8 mouse cellular contexts compared by ENCODE assay signal in the genomic region with DNA sequence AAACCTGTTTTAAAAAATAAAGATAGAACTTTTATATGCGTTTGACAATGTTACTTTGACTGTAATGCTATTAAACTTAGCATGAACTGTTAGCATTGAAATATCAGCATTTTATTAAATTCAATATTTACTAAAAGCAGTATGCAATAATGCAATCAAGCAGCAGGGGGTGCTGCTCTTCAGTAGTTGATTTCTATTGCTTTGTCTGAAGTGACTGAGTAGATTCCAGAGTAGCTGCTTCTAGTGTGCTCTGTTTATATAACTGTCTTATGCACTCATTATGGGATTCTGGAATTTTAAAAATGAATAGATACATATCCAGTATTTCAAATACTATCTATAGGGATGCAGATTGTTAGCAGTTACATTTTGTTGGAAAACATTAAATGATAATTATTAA.
A peak's percentile ranks its signal among the peaks of the same experiment; 100 is the strongest.
DNase-seq lines count a peak whose midpoint lies in the region; ATAC-seq lines count a peak whose summit lies in the region.

No protein-coding gene starts in this region.

- H3K9ac ChIP-seq in heart, embryonic 12.5 days = no peak overlapping the region

- no peak overlapping the region for H3K27ac ChIP-seq in heart, embryonic 12.5 days (ENCODE audit: poor library complexity, severe bottlenecking)

- intact Hi-C loops in left cerebral cortex, postnatal 25 days (cut with DNase I) = loop anchor here (5.0 kb wide), 2 partner anchors 634 to 829 kb away; a partner anchor contains a TSS

- no peak for ATAC-seq in heart, embryonic 12.5 days (ENCODE audit: insufficient number of reproducible peaks, low FRiP score)
- ATAC-seq in inflammation-experienced regulatory T-cells, adult 6 months = no peak

- H3K4me3 ChIP-seq in heart, embryonic 12.5 days = no peak overlapping the region

- no peaks in the 10 kb centered on the region for H3K36me3 ChIP-seq in heart, embryonic 12.5 days

- WGBS in heart, embryonic 12.5 days = 40% methylated on average over 1 of the region's 1 CpGs

- no peaks in the 10 kb centered on the region for H3K4me1 ChIP-seq in heart, embryonic 12.5 days (replicated peaks)

- H3K9me3 ChIP-seq in heart, embryonic 12.5 days (replicated peaks) = peaks cover 9% of the 10 kb centered on the region; the same call in 1 of the 2 replicates

- 0 out of 2 replicates have a peak, but pooled peaks cover 3% of the 10 kb centered on the region for H3K27me3 ChIP-seq in heart, embryonic 12.5 days (replicated peaks)

- H3K4me2 ChIP-seq in heart, embryonic 12.5 days = no peak overlapping the region

- peak; percentile 5 for DNase-seq in heart, adult 8-10 months (ENCODE audit: low spot score)
- peak; percentile 42 for DNase-seq in 416B (ENCODE audit: low read depth)
- DNase-seq in R1 (ENCODE audit: low read depth, low spot score) = peak; percentile 31
- DNase-seq in forelimb bud, embryonic 11.5 days (ENCODE audit: low read depth, low spot score) = peak; percentile 56
- peak; percentile 53 to 57 for DNase-seq in left cerebral cortex, postnatal 25 days (ENCODE audit: low spot score in 2 of 2)
- DNase-seq in retina, postnatal 1 day = peak; percentile 51

Comparison
In these comparisons a context has a peak if more than half of its experiments do, and no peak if none do; other contexts are left out.
1. DNase-seq: peak in every context shown above with its lines; median percentile 56 in forelimb bud, embryonic 11.5 days; 55 in left cerebral cortex, postnatal 25 days; 51 in retina, postnatal 1 day; 42 in 416B; 31 in R1; 5 in heart, adult 8-10 months.